Mouse (Mus musculus): ENCODE results near the gene Ube2v1.

DNA sequence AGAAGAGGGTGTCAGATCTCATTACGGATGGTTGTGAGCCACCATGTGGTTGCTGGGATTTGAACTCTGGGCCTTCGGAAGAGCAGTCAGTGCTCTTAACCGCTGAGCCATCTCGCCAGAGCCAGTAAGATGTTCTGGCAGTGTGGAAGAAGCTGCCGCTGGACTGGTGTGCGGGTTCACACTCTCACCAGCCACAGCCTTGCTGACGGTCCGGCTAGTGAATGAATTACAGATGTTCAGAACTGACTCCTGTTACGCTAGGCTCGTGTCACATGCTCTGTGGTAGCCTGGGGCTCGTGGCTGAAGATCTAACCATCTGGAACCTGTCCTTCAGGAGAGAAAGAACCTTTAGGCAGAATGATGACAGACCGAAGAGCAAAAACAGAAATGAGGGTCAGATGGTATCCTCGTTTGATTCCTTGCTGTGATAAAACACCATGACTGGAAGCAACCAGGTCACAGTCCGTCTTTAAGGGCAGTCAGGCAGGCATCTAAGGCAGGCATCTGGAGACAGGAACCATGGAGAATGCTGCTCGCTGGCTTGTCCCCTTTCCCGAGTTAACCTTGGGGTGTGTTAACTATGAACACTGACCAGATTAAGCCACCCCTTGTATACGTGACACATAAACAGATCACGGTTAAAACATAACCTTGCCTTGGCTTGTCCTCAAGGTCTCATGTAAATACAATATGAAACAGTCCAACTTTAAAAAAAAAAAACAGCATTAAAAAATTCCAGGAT lies 34.2 kb upstream of the Ube2v1 start:
- no peak for TF ChIP-seq CTCF (IDR thresholded peaks at IDR 0.05; ENCODE audit: borderline replicate concordance, extremely low read depth, insufficient read depth, insufficient read length)
- no peak for TF ChIP-seq POLR2A (IDR thresholded peaks at IDR 0.05; ENCODE audit: borderline replicate concordance, extremely low read depth, insufficient read depth, insufficient read length, poor library complexity, severe bottlenecking)
